Mouse (Mus musculus) NIH3T3 (cell line): ENCODE results near the gene Gdpd5.
"Not testable (repeated sequence)": the region's sequence is repeated elsewhere in the genome, so short reads cannot be mapped to it uniquely, and the experiment has no call there.

Experiments
- DNase-seq: peaks from one replicate; pipeline ENCODE4 v3.0.0-alpha.2; 2012; ENCODE audit warnings: low read depth

The Gdpd5 gene

DNA sequence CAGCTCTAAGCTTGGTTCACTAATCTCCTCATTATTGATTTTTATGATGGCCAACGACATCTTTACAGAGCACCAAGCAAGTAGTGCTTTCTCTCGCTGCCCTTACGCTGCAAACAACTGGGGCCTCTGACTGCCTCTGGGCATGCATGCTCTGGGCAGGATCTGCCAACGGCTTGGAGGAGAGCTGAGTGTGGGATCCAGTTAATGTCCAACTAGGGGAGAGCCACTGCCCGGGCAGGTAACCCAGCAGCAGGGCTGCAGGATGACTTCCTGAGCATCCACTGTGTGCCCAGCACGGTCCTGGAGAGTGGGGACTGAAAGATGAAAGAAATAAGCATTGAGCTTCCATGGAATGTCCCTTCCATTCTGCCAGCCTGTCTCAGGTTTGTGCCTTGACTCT, 14.5 kb upstream of the Gdpd5 start:
- no peak for DNase-seq

GRCm38 (mm10) chr7:99374325-99374724, 6.9 kb upstream of the Gdpd5 start:
- DNase-seq: not testable (repeated sequence)

GRCm38 (mm10) chr7:99375455-99375854, 5.8 kb upstream of the Gdpd5 start:
- DNase-seq: peak; percentile 74

DNA sequence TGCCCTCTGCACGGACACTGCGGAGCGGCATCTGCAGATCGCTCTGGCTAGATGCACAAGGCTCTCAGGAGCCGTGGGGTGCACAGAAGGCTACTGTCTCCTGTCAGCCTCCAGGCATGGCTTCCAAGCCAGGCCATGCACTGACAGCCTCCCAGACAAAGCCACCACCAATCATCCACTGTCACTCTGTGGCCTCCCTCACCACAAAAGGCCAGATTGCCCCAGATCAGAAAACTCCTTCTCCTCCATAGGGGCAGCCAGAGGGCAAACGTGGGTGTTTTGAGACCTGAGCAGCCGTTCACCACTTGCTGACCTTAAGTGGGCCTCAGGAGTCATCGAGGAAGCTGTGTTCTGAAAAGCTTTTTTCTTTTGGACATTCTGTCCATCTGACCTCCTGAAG, 2.3 kb upstream of the Gdpd5 start:
- DNase-seq: no peak

GRCm38 (mm10) chr7:99380491-99381213, 562 bp upstream of the Gdpd5 start:
- peak; percentile 50 for DNase-seq

DNA sequence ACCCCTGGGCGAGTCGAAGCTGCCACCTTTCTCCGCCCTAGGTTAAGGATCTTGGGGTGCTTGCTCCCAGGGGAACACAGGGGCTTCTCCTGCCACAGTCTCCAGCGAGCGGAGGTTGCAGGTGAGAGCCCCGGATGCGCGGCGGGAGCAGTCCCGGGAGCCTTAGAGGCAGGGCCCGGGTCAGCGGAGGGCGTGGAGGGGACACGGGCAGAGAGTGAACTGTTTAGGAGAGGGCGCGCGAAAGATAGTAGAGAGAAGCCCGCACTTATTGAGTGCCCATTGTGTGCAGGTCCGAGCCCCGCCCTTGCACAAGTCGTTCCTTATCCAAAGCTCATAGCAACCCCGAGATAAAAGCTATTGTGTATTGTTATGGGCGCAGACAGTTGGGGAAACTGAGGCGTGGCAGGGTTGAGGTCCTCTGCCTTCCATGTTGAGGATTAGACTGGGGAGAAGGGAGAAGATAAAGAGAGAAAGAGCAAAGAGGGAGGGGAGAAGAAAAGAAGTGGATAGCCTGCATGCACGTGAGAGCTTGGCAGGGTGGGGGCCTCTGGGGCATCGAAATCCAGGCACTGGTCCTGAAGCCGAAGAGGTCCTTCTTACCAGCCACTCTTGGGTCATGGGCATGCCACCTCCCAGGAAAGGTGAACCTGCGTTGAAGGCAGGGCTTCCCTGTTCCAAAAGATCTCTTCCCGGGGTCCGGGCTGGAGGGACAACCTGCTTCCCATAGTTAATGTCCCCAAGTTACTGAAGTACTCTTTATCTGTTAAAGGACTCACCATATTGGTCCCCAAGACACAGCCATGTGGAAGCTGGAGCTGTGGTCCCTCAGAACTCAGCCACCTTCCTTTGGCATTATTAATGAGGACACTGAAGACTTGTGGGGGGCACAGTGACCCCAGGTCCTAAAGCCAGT, 1.1 kb downstream of the Gdpd5 start:
- no peak for DNase-seq

- no peak for DNase-seq
Measured at GRCm38 (mm10) chr7:99383246-99383645, 2.0 kb downstream of the Gdpd5 start.

- no peak for DNase-seq
Measured at GRCm38 (mm10) chr7:99384101-99384611, 2.9 kb downstream of the Gdpd5 start.

DNA sequence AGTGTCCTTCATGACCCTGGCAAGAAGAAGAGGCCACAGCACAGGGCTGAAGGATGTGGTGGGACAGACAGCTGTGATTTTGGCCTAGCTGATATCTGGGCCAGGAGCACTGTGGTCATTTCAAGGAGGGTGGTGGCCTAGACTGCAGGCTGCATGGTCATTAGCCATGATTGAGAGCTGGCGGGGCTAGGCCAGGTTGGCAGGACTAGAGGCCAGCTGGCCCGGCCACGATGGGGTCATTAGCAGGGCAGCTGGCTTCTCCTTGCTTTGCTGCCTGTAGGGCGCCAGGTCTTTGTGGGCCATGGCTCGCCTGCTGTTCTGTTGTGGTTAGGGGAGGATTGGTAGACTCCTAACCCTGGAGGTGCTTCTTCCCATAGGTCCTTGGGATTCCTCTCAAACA, 4.8 kb downstream of the Gdpd5 start:
- no peak for DNase-seq

DNA sequence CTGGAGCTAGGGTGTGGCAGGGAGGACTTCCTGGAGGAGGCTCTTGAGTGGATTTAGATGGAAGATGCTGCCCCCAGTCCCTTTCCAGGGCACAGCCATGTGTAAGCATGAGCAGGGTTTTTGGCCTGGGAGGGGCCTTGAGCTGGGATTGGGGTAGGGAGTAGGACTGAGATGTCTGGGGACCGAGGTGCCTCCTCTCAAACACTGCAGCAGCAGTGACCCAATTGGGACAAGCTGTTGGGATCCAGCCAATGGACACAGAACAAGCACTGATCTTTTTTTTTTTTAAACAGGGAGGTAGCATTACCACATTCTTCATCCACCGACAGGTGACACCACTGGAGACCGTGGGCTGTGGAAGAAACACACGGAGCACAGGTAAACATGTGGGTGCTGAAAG, 5.6 kb downstream of the Gdpd5 start:
- no peak for DNase-seq

DNA sequence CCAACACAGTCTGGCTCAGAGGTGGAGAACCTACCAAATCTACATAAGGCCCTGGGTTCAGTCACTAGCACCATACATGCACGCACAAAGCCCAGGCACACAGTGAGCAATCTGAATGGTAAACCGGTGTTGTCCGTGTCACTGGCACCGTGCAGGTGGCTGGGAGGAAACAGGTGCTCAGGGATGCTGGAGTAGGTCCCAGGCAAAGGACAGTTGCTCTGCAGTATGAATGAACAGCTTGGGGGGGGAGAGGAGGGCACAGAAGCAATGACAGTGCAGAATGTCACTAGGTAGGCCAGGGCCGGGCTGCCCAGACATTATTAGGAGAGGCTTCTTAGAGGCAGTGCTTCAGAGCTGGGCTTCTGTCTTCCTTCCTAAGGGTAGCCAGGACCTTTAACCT, 6.1 kb downstream of the Gdpd5 start:
- DNase-seq: no peak

GRCm38 (mm10) chr7:99390559-99390958, 9.3 kb downstream of the Gdpd5 start:
- no peak for DNase-seq

DNA sequence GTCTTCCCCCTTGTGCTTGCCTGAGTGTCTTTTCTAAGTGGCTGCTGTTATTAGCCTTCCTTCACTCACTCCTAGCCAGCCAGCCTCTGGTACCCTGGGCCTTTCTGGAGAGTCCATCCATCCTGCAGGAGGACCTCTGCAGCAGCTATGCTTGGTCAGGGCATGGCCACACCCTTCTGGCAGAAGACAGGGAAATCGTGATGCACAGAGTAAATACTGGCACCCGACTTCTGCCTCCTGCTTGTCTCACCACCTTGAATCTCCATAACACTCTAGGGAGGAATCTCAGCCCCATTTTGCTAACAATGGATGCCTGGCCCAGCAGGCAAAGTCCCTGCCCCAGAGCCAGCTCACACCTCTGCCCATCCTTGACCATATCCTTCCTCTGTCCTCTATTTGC, 11.5 kb downstream of the Gdpd5 start:
- no peak for DNase-seq

GRCm38 (mm10) chr7:99393711-99394325, 12.6 kb downstream of the Gdpd5 start:
- DNase-seq: peak; percentile 52

- DNase-seq: no peak
Measured at GRCm38 (mm10) chr7:99395385-99395784, 14.2 kb downstream of the Gdpd5 start.

DNA sequence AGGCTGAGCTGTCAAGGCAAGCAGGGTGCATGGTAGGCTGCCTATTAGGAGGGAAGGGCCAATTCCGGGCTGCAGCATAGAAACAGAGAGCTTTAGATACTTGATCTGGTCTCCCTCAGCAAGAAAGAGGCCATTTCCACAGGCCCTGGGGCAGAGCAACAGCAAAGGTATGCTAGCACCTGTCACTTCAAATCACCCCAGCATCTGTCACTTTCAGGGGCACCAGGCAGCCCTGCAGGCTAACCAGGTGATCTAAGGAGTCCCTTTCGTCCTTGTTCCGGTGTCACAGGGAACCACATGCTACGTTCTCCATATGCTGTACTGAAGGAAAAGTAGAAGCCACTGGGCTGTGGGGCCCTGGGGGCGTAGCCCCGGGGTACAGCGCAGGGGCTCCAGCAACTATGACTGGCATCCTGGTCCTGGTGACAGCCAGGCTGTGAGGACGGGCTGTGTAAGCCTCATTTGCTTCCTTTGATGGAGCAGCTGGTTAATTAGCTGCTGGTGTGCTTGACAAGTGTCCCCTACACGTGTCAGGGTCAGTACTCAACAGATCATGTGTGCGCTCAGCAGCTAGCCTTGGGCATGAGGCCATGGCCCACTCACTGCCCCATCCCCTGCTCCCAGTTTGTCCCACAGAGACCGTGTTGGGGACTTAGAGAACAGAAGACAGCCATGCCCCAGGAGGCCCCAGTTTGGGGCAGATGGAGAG, 14.8 kb downstream of the Gdpd5 start:
- DNase-seq: no peak

DNA sequence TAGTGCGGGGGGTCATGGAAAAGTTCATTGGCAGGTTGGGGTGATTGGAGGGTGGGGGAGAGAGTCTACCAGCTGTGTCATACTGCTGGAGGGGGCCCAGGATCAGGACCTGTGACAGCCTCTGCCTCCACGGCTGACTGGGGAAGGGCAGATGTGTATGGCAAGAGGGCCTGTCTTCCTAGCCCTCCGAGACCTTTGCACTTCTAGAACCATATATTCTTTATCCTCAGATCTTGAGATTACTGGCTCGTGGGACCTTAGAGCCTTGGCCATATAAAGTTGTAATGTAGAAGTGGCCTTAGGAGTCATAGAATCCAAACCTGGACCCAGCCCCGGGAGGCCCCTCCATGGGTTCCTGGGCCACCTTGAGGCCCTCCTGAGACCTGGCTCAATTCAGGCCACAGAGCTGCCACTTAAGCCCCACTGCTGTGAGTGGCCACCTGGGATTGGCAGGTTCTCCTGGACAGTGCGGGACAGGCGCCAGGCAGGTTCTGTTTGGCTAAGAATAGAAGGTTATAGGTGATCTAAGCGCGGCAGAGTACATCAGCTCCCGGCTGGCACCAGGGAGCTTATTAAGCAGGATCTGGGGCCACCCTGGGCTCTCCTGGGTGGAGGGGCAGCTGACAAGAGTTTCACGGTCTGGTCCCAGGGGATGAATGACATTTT, 15.9 kb downstream of the Gdpd5 start:
- DNase-seq: no peak

GRCm38 (mm10) chr7:99401373-99401772, 20.2 kb downstream of the Gdpd5 start:
- no peak for DNase-seq

DNA sequence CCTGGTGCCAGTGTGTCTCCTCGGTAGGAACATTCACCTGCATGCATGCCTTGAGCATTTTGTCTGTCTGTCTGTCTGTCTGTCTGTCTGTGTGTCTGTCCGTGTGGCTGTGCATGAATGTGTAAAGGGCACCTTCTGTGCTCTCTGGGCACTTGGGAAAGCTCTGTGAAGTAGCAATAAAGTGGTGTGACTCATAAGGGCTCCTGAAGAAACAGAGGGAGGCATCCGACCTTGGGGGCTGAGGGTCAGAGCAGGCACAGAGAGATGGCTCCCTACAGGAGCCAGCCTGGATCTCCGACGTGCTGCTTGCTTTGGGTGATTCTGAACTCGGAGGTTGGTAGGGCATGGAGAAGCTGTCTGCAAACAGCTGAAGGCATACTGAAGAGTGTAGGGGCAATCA, 21.3 kb downstream of the Gdpd5 start:
- DNase-seq: no peak

- peak; percentile 15 for DNase-seq
Measured at GRCm38 (mm10) chr7:99403254-99403653, 22.0 kb downstream of the Gdpd5 start.

DNA sequence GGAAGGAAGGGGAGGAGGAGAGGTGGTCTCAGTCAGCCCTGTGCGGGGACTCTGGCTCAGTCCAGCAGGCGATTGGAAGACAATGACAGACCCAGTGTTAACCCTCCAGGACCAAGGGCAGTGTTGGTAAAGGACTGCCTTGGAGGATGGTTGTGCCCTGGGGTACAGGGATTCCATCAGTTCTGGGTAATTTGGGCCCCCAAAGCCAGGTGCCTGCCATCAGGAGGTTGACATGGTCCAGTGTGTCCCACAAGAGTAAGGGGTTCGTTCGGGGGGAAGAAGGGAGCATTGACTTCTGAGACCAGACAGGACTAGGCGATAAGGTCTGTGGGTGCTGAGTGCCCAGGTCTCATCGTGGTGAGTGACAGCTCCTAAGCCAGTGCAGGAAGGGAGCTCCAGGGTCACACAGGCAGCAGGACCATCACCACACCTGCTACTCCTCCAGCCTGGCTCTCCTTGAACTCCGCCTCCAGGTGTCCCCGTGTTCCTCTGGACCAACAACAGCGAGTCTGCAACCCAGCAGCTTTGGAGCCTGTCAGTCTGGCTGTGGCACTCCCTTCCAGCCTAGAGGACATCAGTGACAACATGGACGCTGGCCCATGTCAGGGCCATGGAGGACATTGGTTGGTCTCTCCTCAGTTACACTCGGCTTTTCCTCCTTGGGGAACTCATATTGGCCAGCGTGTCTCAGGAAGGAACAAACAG, 23.0 kb downstream of the Gdpd5 start:
- no peak for DNase-seq
